Mouse (Mus musculus): Measurements from ENCODE around the gene Il23r. TPM values are rescaled to one million over a fixed set of nuclear protein-coding genes. Genes with fewer than 3 reads are reported as not detected.

Il23r gene
- polyA plus RNA-seq, 1 experiment from 2014 or later, result not detected

DNA sequence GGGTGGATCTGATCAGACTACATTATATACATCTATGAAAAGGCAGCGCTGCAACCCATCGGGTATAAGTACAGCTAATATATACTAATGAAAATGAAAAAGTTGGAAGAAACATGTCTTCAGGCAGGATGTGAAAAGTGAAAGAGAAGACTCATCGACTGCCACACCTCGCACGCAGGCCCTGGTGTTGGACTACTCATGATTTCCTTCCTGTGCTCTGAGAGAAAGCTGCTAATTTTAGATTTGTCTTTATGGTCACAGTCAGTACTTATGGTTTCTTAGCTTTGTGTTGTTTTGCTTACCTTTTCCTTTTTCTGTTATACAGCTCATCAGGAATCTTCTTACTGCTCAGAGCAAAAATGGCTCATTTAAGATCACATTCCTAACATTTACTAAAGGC, 76.4 kb downstream of the Il23r start:
- no peaks in the 10 kb centered on the region for H3K9me3 ChIP-seq

DNA sequence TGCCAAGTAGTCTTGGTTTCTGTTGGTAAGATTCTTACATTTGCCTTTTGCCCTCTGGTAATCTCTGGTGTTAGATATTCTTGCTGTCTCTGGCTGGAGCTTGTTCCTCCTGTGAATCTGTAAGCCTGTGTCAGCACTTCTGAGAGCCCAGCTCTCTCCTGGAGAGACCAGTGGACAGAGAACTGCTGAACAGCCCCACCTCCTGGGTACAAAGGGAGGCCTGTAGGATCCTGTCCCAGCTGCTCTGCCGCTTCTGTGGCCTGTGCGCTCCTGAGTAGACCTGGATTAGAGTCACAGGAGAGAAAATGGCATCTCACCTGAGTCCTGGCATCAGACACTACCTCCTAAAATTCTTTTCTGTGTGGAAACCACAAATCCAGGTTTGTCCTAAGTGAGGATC, 78.3 kb downstream of the Il23r start:
- no peaks in the 10 kb centered on the region for H3K36me3 ChIP-seq (replicated peaks)
- H3K4me1 ChIP-seq, result no peaks in the 10 kb centered on the region
- no peaks in the 10 kb centered on the region for H3K9me3 ChIP-seq
- ATAC-seq (ENCODE audit: low FRiP score), result no peak
- no peak overlapping the region for H3K27ac ChIP-seq
- no peaks in the 10 kb centered on the region for H3K27me3 ChIP-seq
- no peak overlapping the region for H3K4me2 ChIP-seq
- WGBS, result 78% methylated on average over 2 of the region's 2 CpGs
- no peak overlapping the region for H3K4me3 ChIP-seq (replicated peaks)
- no peak overlapping the region for H3K9ac ChIP-seq

More for the DNA sequence above, 76.4 kb downstream of the Il23r start:
- Histone ChIP-seq H3K36me3 (replicated peaks) (no peaks in the 10 kb centered on the region), H3K27me3 (no peaks in the 10 kb centered on the region), H3K27ac (no peak overlapping the region), H3K4me3 (replicated peaks) (no peak overlapping the region), H3K9ac (no peak overlapping the region), H3K4me1 (no peaks in the 10 kb centered on the region), H3K4me2 (no peak overlapping the region)
- ATAC-seq (ENCODE audit: low FRiP score), result no peak
- 97% methylated on average over 5 of the region's 5 CpGs for WGBS

GRCm38 (mm10) chr6:67405281-67405682, 86.4 kb downstream of the Il23r start:
- no peak; the same call in 1 of the 2 replicates for ATAC-seq (ENCODE audit: low FRiP score)
- WGBS, result 19% methylated on average over 3 of the region's 3 CpGs
- no peaks in the 10 kb centered on the region for H3K36me3 ChIP-seq (replicated peaks)

DNA sequence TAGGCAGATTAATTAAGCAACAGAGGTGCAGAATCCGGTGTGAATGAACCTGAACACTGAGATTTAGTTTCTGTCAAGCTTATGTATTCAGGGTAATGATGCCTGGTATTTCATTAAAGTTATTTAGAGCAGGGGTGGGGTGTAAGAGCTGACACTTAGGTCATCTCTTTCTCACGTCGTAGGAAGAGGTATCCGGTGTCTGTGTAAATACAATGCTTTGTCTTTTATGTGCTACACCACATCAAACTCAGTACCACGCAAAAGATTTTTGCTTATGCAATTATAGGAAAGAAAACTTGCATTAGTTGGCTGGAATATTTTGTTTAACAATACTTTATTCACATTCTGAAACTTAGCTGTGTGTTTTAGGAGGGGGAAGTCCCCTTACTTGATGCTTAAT, 92.1 kb downstream of the Il23r start:
- Histone ChIP-seq H3K4me1 (no peaks in the 10 kb centered on the region), H3K9ac (no peak overlapping the region), H3K4me2 (no peak overlapping the region), H3K27ac (no peak overlapping the region), H3K9me3 (no peaks in the 10 kb centered on the region), H3K36me3 (replicated peaks) (no peaks in the 10 kb centered on the region), H3K4me3 (replicated peaks) (no peak overlapping the region), H3K27me3 (no peaks in the 10 kb centered on the region)
- ATAC-seq (ENCODE audit: low FRiP score), result no peak
- WGBS, result 79% methylated on average over 5 of the region's 5 CpGs

More at GRCm38 (mm10) chr6:67405281-67405682, 86.4 kb downstream of the Il23r start:
- Histone ChIP-seq H3K4me1 (no peaks in the 10 kb centered on the region; the same call in 1 of the 2 replicates), H3K4me3 (replicated peaks) (no peak overlapping the region), H3K4me2 (no peak overlapping the region), H3K27me3 (no peaks in the 10 kb centered on the region), H3K27ac (no peak overlapping the region), H3K9me3 (no peaks in the 10 kb centered on the region), H3K9ac (no peak overlapping the region)

DNA sequence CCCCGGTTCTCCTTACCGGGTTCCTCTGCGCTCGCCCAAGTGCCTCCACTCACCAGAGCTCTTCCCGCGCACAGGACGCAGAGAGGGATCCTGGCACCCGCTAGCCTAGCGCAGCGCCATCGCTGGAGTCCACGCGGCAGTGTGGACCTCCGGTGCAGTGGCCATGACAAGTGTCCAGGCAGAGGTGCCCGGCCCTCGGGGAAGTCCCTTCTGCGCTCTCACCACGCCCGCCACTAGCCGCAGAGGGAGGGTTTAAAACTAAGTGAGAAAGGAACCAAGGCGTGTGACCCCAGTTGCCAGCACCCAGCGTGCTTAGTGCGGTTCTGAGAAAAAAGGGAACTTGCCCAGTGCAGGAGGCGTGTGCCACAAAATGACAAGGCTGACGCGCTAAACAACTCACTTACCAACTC, 115.7 kb downstream of the Il23r start, which contains the start of gene Il12rb2:
Gene Il12rb2, minus strand, starts transcription at position 207 of the 410 bp plus-strand sequence.
- ATAC-seq (ENCODE audit: low FRiP score), result peak; percentile 33; the same call in 1 of the 2 replicates
- H3K36me3 ChIP-seq (replicated peaks), result no peaks in the 10 kb centered on the region
- H3K27me3 ChIP-seq, result peaks cover 9% of the 10 kb centered on the region
- peak within 1 kb of the TSS; percentile 33 for H3K4me3 ChIP-seq (replicated peaks)
- H3K9ac ChIP-seq, result no peak within 1 kb of the TSS
- H3K4me2 ChIP-seq, result peak within 1 kb of the TSS; percentile 67
- peaks cover 6% of the 10 kb centered on the region for H3K4me1 ChIP-seq
- no peak within 1 kb of the TSS for H3K27ac ChIP-seq
- 2% methylated on average over 26 of the region's 26 CpGs for WGBS
- H3K9me3 ChIP-seq, result no peaks in the 10 kb centered on the region

Other genes starting within 250 kb of the Il23r start
- not detected in 2 replicates for gene Il12rb2, start 115.7 kb downstream of the Il23r start, polyA plus RNA-seq (2016; fragmentation: Nextera tagmentation; extraction: Ambion mirVana)
- gene Tacstd2, start 43.9 kb upstream of the Il23r start, polyA plus RNA-seq (2016; fragmentation: Nextera tagmentation; extraction: Ambion mirVana), result 1.8 and 4.2 TPM in 2 replicates